Mouse (Mus musculus): ENCODE data around the gene Specc1l. TPM values are rescaled to one million over a fixed set of nuclear protein-coding genes. Genes with fewer than 3 reads are reported as not detected.

Specc1l gene
- total RNA-seq, 2 experiments from 2014 or later, result 32.1 to 34.9 TPM

- peak in 1 of 2 experiments; percentile 7 for DNase-seq
- intact Hi-C loops (cut with DNase I), result no loop called here
These were observed 92.2 kb downstream of the Specc1l start for GRCm38 (mm10) chr10:75304049-75304405.

GRCm38 (mm10) chr10:75304413-75304812 lies 92.5 kb downstream of the Specc1l start:
- intact Hi-C loops (cut with DNase I), result no loop called here
- DNase-seq, result peak in 1 of 2 experiments; percentile 11

GRCm38 (mm10) chr10:75307130-75307529 lies 95.3 kb downstream of the Specc1l start:
- no peak for DNase-seq
- intact Hi-C loops (cut with DNase I), result no loop called here

- intact Hi-C loops (cut with DNase I), result no loop called here
- DNase-seq, result no peak
These were observed 100.5 kb downstream of the Specc1l start for GRCm38 (mm10) chr10:75312361-75312760.

GRCm38 (mm10) chr10:75314190-75314980 lies 102.5 kb downstream of the Specc1l start:
- intact Hi-C loops (cut with DNase I), result no loop called here

GRCm38 (mm10) chr10:75315756-75316155 lies 103.9 kb downstream of the Specc1l start:
- intact Hi-C loops (cut with DNase I), result loop anchor here (2.0 kb wide), 2 partner anchors 121 to 171 kb away; no protein-coding TSS in a partner anchor
- peak in 1 of 2 experiments; percentile 13 for DNase-seq

More at GRCm38 (mm10) chr10:75314190-75314980, 102.5 kb downstream of the Specc1l start:
- peak in 1 of 2 experiments; percentile 30 for DNase-seq

GRCm38 (mm10) chr10:75316472-75316871 lies 104.6 kb downstream of the Specc1l start:
- intact Hi-C loops (cut with DNase I), result loop anchor here (2.0 kb wide), 2 partner anchors 120 to 170 kb away; no protein-coding TSS in a partner anchor
- DNase-seq, result no peak

- DNase-seq, result no peak
- intact Hi-C loops (cut with DNase I), result loop anchor here (2.0 kb wide), 2 partner anchors 120 to 170 kb away; no protein-coding TSS in a partner anchor
These were observed 104.8 kb downstream of the Specc1l start, which contains the start of gene Adora2a for GRCm38 (mm10) chr10:75316872-75316907. Gene Adora2a, plus strand, starts transcription at chr10:75316877.

GRCm38 (mm10) chr10:75316908-75317761 lies 105.3 kb downstream of the Specc1l start:
- DNase-seq, result peak; percentile 43 to 62
- intact Hi-C loops (cut with DNase I), result loop anchor here (2.0 kb wide), 2 partner anchors 120 to 170 kb away; no protein-coding TSS in a partner anchor

- peak in 1 of 2 experiments; percentile 12 for DNase-seq
- intact Hi-C loops (cut with DNase I), result no loop called here
These were observed 106.3 kb downstream of the Specc1l start for GRCm38 (mm10) chr10:75318206-75318605.

GRCm38 (mm10) chr10:75320321-75320720 lies 108.4 kb downstream of the Specc1l start:
- intact Hi-C loops (cut with DNase I), result no loop called here
- no peak for DNase-seq

GRCm38 (mm10) chr10:75322966-75323365 lies 111.1 kb downstream of the Specc1l start:
- peak in 1 of 2 experiments; percentile 26 for DNase-seq
- intact Hi-C loops (cut with DNase I), result no loop called here

GRCm38 (mm10) chr10:75323986-75324385 lies 112.1 kb downstream of the Specc1l start:
- DNase-seq, result no peak
- intact Hi-C loops (cut with DNase I), result no loop called here

GRCm38 (mm10) chr10:75324391-75324790 lies 112.5 kb downstream of the Specc1l start:
- DNase-seq, result no peak
- intact Hi-C loops (cut with DNase I), result no loop called here

GRCm38 (mm10) chr10:75325821-75326220 lies 113.9 kb downstream of the Specc1l start:
- intact Hi-C loops (cut with DNase I), result no loop called here
- DNase-seq, result no peak

- peak in 1 of 2 experiments; percentile 13 for DNase-seq
- intact Hi-C loops (cut with DNase I), result no loop called here
These were observed 114.7 kb downstream of the Specc1l start for GRCm38 (mm10) chr10:75326553-75326952.

GRCm38 (mm10) chr10:75327081-75327480 lies 115.2 kb downstream of the Specc1l start:
- DNase-seq, result no peak
- intact Hi-C loops (cut with DNase I), result no loop called here

GRCm38 (mm10) chr10:75328201-75328704 lies 116.4 kb downstream of the Specc1l start:
- no peak for DNase-seq

GRCm38 (mm10) chr10:75332268-75332667 lies 120.4 kb downstream of the Specc1l start:
- intact Hi-C loops (cut with DNase I), result loop anchor here (5.0 kb wide), 1 partner anchor 75 kb away; no protein-coding TSS in a partner anchor
- no peak for DNase-seq

More at GRCm38 (mm10) chr10:75328201-75328704, 116.4 kb downstream of the Specc1l start:
- intact Hi-C loops (cut with DNase I), result no loop called here

GRCm38 (mm10) chr10:75333176-75333776 lies 121.4 kb downstream of the Specc1l start:
- intact Hi-C loops (cut with DNase I), result loop anchor here (5.0 kb wide), 1 partner anchor 74 kb away; no protein-coding TSS in a partner anchor
- no peak for DNase-seq

- DNase-seq, result peak in 1 of 2 experiments; percentile 12
- intact Hi-C loops (cut with DNase I), result loop anchor here (5.0 kb wide), 1 partner anchor 73 kb away; no protein-coding TSS in a partner anchor
These were observed 122.3 kb downstream of the Specc1l start for GRCm38 (mm10) chr10:75334175-75334574.

All from gastrocnemius, postnatal 36 days (tissue).